Mouse (Mus musculus) liver, embryonic 14.5 days (tissue): ENCODE measurements at regions not wholly inside any gene's neighbourhood (a gene's known extent, or its start where the extent isn't known, plus 50 kb on each side); places are given as distances from the start of the nearest gene placed in this dataset.
A peak's percentile ranks its signal among the peaks of the same experiment; 100 is the strongest.

Experiments
- ATAC-seq: fragments of 200-750 bp; cut with Nextera tagmentation; 2 replicates; pipeline ENCODE4 v1.8.0; 2017; ENCODE audit warnings: moderate number of reproducible peaks, mild to moderate bottlenecking, moderate library complexity; ENCODE audit not compliant: insufficient read depth
- DNase-seq, 3 experiments: peaks; one replicate each; pipeline ENCODE4 v3.0.0-alpha.2; 2012 to 2013; ENCODE audit warnings: low read depth in 3 of 3, low spot score in 3 of 3
- H3K27ac ChIP-seq: fragments of 300-500 bp; sonication (generic); 2 replicates; pipeline ENCODE4 v1.5.1; 2014; ENCODE audit warnings: moderate library complexity, mild to moderate bottlenecking, control low read depth, inconsistent platforms
- H3K27me3 ChIP-seq: fragments of 300-500 bp; sonication (generic); 2 replicates; pipeline ENCODE4 v1.6.1; 2014; ENCODE audit warnings: mild to moderate bottlenecking, low read length, moderate library complexity; ENCODE audit not compliant: control insufficient read depth, insufficient read depth
- H3K36me3 ChIP-seq: fragments of 300-500 bp; sonication (generic); replicated peaks from 2 replicates; pipeline ENCODE4 v1.6.1; 2014; ENCODE audit warnings: low read depth; ENCODE audit not compliant: control insufficient read depth, insufficient read depth
- H3K4me1 ChIP-seq, 2 experiments: fragments of 200-500 bp in 1 of 2; fragments of 300-500 bp in 1 of 2; sonication (generic) in 1 of 2; replicated peaks; 2 replicates each; pipeline ENCODE4 v1.6.1; 2012 to 2014; ENCODE audit warnings: antibody characterized with exemption in 1 of 2, inconsistent platforms in 1 of 2, low read length in 1 of 2; ENCODE audit not compliant: control insufficient read depth in 2 of 2, insufficient read depth in 2 of 2
- H3K4me2 ChIP-seq: fragments of 300-500 bp; sonication (generic); 2 replicates; pipeline ENCODE4 v1.6.1; 2014; ENCODE audit warnings: low read depth, mild to moderate bottlenecking, control low read depth, moderate library complexity
- H3K4me3 ChIP-seq, 2 experiments: fragments of 200-500 bp in 1 of 2; fragments of 300-500 bp in 1 of 2; sonication (generic) in 1 of 2; 2 replicates each; pipeline ENCODE4 v1.5.1; 2012 to 2014; ENCODE audit warnings: low read depth in 2 of 2, low read length in 2 of 2, mild to moderate bottlenecking in 2 of 2, control low read depth in 1 of 2, inconsistent platforms in 1 of 2, moderate library complexity in 1 of 2; ENCODE audit not compliant: insufficient read depth in 1 of 2
- H3K9ac ChIP-seq: fragments of 300-500 bp; sonication (generic); replicated peaks from 2 replicates; pipeline ENCODE4 v1.6.1; 2014; ENCODE audit warnings: mild to moderate bottlenecking, control low read depth, moderate library complexity
- H3K9me3 ChIP-seq: fragments of 300-500 bp; sonication (generic); 2 replicates; pipeline ENCODE4 v1.6.1; 2016; ENCODE audit warnings: low read length, mixed read lengths; ENCODE audit not compliant: control insufficient read depth
- CTCF ChIP-seq: IDR thresholded peaks from 2 replicates; pipeline ENCODE4 v1.5.1; 2016; ENCODE audit warnings: antibody characterized with exemption, low read depth, control low read depth
- EP300 ChIP-seq: IDR thresholded peaks from 2 replicates; pipeline ENCODE4 v1.6.1; 2016; ENCODE audit warnings: antibody characterized with exemption, low read depth
- WGBS: fragments of 180-500 bp; shearing (Covaris S2); extraction: QIAGEN DNeasy Blood & Tissue Kit; methylation state at CpG from one replicate; pipeline ENCODE4 v1.1.7; 2014; ENCODE audit not compliant: insufficient replicate concordance; 5-methylcytosine and 5-hydroxymethylcytosine counted together

DNA sequence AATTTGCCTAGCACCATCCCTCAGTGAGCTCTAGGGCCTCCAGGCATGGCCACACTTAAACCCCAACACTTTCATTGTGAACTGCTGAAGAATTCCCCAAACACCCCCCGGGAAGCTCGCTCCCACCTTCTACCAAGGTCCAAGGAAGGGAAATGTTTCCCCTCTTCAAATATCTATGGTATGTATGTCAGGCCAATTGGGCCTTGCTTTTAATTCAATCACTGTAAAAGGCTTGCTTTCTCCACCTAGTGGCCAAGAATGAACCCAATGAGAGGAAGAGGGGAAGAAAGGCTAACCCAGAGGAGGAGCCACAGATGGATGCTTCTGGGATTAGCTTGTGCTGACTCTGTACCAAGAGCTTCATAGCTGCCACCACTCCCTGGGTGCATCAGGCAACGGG, 336.3 kb upstream of the Tgfbr2 start:
- WGBS, result 34% methylated on average over 3 of the region's 3 CpGs
- Histone ChIP-seq H3K9ac (no peak overlapping the region), H3K27me3 (no peaks in the 10 kb centered on the region), H3K4me1 (no peaks in the 10 kb centered on the region), H3K4me2 (no peak overlapping the region), H3K4me3 (no peak overlapping the region), H3K9me3 (no peaks in the 10 kb centered on the region), H3K27ac (no peak overlapping the region), H3K36me3 (no peaks in the 10 kb centered on the region)
- TF ChIP-seq EP300 (no peak), CTCF (peak; percentile 30)
- ATAC-seq, result no peak
- DNase-seq, result no peak

DNA sequence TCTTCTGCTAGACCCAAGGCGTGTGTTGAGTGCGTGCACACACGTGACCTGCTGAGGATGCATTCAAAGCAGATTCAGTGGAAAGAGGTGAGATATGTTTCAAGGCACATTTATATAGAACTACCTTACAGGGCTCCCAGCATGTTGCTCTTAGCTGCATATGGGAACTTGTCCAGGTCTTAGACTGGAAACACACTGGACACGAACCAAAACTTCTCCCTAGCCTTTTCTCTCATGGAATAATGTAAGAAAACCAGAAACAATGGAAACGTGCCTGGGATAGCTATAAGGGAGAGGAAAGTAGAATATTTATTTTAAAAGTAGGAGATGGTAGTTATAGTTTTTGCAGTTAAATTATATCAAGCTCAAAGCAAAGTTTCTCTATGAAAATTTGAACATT, 332.6 kb upstream of the Tgfbr2 start:
- 56% methylated on average over 5 of the region's 5 CpGs for WGBS
- Histone ChIP-seq H3K36me3 (no peaks in the 10 kb centered on the region), H3K9me3 (no peaks in the 10 kb centered on the region), H3K4me1 (no peaks in the 10 kb centered on the region), H3K27ac (no peak overlapping the region), H3K4me2 (no peak overlapping the region), H3K4me3 (no peak overlapping the region), H3K27me3 (no peaks in the 10 kb centered on the region), H3K9ac (no peak overlapping the region)
- TF ChIP-seq EP300 (no peak), CTCF (no peak)
- ATAC-seq (no peak), DNase-seq (no peak)

DNA sequence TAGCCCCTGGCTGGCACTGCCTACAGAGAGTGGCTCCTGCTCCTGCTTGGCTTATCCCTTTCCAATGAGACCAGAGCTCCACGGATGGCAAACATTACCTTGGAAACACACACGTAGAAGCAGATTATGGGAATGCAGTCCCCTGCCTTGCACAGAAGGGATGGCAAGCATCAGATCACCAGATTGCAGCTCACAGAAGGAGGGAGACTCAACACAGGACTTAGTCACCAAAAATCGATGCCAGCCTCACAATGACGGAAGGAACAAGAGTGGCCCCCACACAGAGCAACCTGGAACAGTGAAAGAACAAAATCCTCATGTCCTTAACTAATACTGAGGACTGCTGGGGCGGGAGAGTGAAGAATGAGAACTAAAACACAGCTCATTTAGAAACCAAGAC, 327.7 kb upstream of the Tgfbr2 start:
- 48% methylated on average over 5 of the region's 5 CpGs for WGBS
- Histone ChIP-seq H3K4me1 (no peaks in the 10 kb centered on the region), H3K9ac (no peak overlapping the region), H3K4me2 (no peak overlapping the region), H3K4me3 (no peak overlapping the region), H3K27ac (no peak overlapping the region), H3K27me3 (no peaks in the 10 kb centered on the region), H3K9me3 (no peaks in the 10 kb centered on the region), H3K36me3 (no peaks in the 10 kb centered on the region)
- TF ChIP-seq EP300 (no peak), CTCF (no peak)
- ATAC-seq (no peak), DNase-seq (no peak)

DNA sequence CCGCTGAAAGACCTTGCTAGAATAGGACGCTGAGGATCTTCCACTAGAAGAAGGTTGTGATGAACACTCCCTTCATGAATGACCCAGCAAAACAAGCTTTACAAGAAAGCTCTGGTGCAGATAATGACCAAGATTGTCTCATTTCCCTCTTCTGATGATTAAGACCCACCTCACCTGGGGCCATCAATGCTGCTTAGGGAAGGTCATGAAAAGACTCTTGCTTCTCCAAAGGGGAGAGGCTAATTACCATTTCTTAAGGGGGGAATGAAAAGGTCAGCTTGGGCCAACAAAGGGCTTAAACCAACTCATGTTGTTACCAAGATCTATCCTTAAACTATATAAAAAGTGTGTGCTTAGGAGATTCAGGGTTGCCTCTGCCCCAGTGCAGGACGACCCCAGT, 325.8 kb upstream of the Tgfbr2 start:
- Histone ChIP-seq H3K27me3 (no peaks in the 10 kb centered on the region), H3K4me1 (no peaks in the 10 kb centered on the region), H3K4me3 (no peak overlapping the region), H3K9ac (no peak overlapping the region), H3K27ac (no peak overlapping the region), H3K36me3 (no peaks in the 10 kb centered on the region), H3K4me2 (no peak overlapping the region), H3K9me3 (no peaks in the 10 kb centered on the region)
- TF ChIP-seq EP300 (no peak), CTCF (no peak)
- WGBS, result 48% methylated on average over 3 of the region's 3 CpGs
- ATAC-seq, result no peak
- DNase-seq, result no peak

DNA sequence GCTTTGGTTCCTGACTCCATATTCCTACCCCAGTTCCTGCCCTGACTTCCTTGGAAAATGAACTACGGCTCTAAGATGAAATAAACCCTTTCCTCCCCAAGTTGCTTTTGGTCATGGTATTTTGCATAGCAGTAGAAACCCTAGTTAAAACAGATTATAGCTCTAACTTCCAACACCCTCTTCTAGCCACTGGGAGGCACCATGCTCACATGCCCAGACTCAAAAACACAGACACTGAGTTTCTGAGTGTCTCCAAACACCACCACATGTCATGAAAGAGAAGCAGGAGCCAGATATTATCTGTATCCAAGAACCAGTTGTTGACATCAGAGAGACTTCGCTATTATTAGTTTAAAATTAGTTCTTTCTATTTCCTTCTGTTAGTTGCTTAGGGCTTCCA, 316.1 kb upstream of the Tgfbr2 start:
- 54% methylated on average over 2 of the region's 2 CpGs for WGBS
- H3K27ac ChIP-seq, result no peak overlapping the region
- ATAC-seq, result no peak
- H3K4me3 ChIP-seq, result no peak overlapping the region
- H3K4me1 ChIP-seq, result no peaks in the 10 kb centered on the region
- H3K9ac ChIP-seq, result no peak overlapping the region
- H3K9me3 ChIP-seq, result no peaks in the 10 kb centered on the region
- H3K4me2 ChIP-seq, result no peak overlapping the region
- no peaks in the 10 kb centered on the region for H3K27me3 ChIP-seq
- TF ChIP-seq CTCF, result no peak
- no peak for TF ChIP-seq EP300
- DNase-seq, result no peak
- H3K36me3 ChIP-seq, result no peaks in the 10 kb centered on the region

DNA sequence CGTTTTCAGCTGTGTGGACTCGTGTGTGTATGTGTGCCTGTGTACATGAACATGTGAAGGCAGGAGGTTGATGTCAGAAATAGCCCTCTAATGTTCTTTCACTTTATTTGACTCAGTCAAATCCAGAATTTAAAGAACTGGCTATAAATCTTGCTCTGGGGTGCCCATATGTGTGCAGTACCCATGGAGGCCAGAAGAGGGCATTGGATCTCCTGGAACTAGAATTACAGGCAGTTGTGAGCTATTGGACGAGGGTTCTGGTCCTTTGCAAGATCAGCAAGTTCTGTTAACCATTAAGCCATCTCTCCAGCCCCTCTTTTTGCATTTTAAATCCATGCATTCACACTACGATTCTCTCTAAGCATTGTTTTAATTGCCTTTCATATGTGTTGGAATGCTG, 314.6 kb upstream of the Tgfbr2 start:
- Histone ChIP-seq H3K27ac (no peak overlapping the region), H3K4me1 (no peaks in the 10 kb centered on the region), H3K9ac (no peak overlapping the region), H3K36me3 (no peaks in the 10 kb centered on the region), H3K27me3 (no peaks in the 10 kb centered on the region), H3K4me2 (no peak overlapping the region), H3K9me3 (no peaks in the 10 kb centered on the region), H3K4me3 (no peak overlapping the region)
- DNase-seq (no peak), ATAC-seq (no peak)
- no peak for TF ChIP-seq EP300
- peak; percentile 53 for TF ChIP-seq CTCF
- WGBS, result 42% methylated on average over 4 of the region's 4 CpGs
